Mouse (Mus musculus) left cerebral cortex, adult 8-10 months (tissue): ENCODE measurements at regions not wholly inside any gene's neighbourhood (a gene's known extent, or its start where the extent isn't known, plus 50 kb on each side); places are given as distances from the start of the nearest gene placed in this dataset.

Experiments
- DNase-seq, 2 experiments: peaks; one replicate each; pipeline ENCODE4 v3.0.0; 2022; ENCODE audit warnings: low spot score in 2 of 2

- no peak for DNase-seq
Measured at GRCm38 (mm10) chr11:84706692-84707091, 112.6 kb downstream of the Mrm1 start.

- no peak for DNase-seq
Measured at GRCm38 (mm10) chr11:84701319-84702175, 117.8 kb downstream of the Mrm1 start.

GRCm38 (mm10) chr11:84697521-84697920 lies 121.8 kb downstream of the Mrm1 start:
- peak; percentile 40 to 93 for DNase-seq

- no peak for DNase-seq
Measured at GRCm38 (mm10) chr11:84692638-84693037, 126.7 kb downstream of the Mrm1 start.

GRCm38 (mm10) chr11:84691410-84692148 lies 127.7 kb downstream of the Mrm1 start:
- no peak for DNase-seq

GRCm38 (mm10) chr11:84686473-84686872 lies 132.8 kb downstream of the Mrm1 start:
- DNase-seq: no peak

GRCm38 (mm10) chr11:84684325-84684724 lies 135.0 kb downstream of the Mrm1 start:
- no peak for DNase-seq

- no peak for DNase-seq
Measured at GRCm38 (mm10) chr11:84682931-84683330, 136.4 kb downstream of the Mrm1 start.

GRCm38 (mm10) chr11:84676377-84677078 lies 142.8 kb downstream of the Mrm1 start:
- DNase-seq: no peak

- no peak for DNase-seq
Measured at GRCm38 (mm10) chr11:84672841-84673473, 146.4 kb downstream of the Mrm1 start.

- no peak for DNase-seq
Measured at GRCm38 (mm10) chr11:84671585-84671984, 146.2 kb upstream of the Lhx1 start.

- DNase-seq: no peak
Measured at GRCm38 (mm10) chr11:84667711-84668110, 142.4 kb upstream of the Lhx1 start.

GRCm38 (mm10) chr11:84664258-84664657 lies 138.9 kb upstream of the Lhx1 start:
- DNase-seq: no peak

- DNase-seq: no peak
Measured at GRCm38 (mm10) chr11:84661981-84662380, 136.6 kb upstream of the Lhx1 start.

GRCm38 (mm10) chr11:84660877-84661276 lies 135.5 kb upstream of the Lhx1 start:
- no peak for DNase-seq

GRCm38 (mm10) chr11:84659370-84659937 lies 134.1 kb upstream of the Lhx1 start:
- DNase-seq: no peak

GRCm38 (mm10) chr11:84653481-84653880 lies 128.1 kb upstream of the Lhx1 start:
- DNase-seq: no peak

GRCm38 (mm10) chr11:84648899-84649298 lies 123.6 kb upstream of the Lhx1 start:
- no peak for DNase-seq

GRCm38 (mm10) chr11:84647104-84647503 lies 121.8 kb upstream of the Lhx1 start:
- no peak for DNase-seq

GRCm38 (mm10) chr11:84643107-84643372 lies 117.7 kb upstream of the Lhx1 start:
- DNase-seq: no peak
